Mouse (Mus musculus) limb, embryonic 14.5 days (tissue): ENCODE results near the gene Clhc1. TPM values are rescaled to one million over a fixed set of nuclear protein-coding genes. Genes with fewer than 3 reads are reported as not detected.

ENCODE experiments used
- ATAC-seq: fragments of 200-750 bp; cut with Nextera tagmentation; 2 replicates; pipeline ENCODE4 v1.8.0; 2017; ENCODE audit warnings: low read depth, moderate number of reproducible peaks, moderate TSS enrichment; ENCODE audit not compliant: low FRiP score
- DNase-seq: peaks from one replicate; pipeline ENCODE4 v3.0.0-alpha.2; 2015; ENCODE audit warnings: low spot score
- H3K27ac ChIP-seq: fragments of 300-500 bp; sonication (generic); replicated peaks from 2 replicates; pipeline ENCODE4 v1.5.1; 2014; ENCODE audit warnings: low read depth, mild to moderate bottlenecking, low read length, moderate library complexity, mixed read lengths
- H3K27me3 ChIP-seq: fragments of 300-500 bp; sonication (generic); 2 replicates; pipeline ENCODE4 v1.6.1; 2014; ENCODE audit warnings: low read length, mixed read lengths; ENCODE audit not compliant: control insufficient read depth, insufficient read depth
- H3K36me3 ChIP-seq: fragments of 300-500 bp; sonication (generic); 2 replicates; pipeline ENCODE4 v1.6.1; 2014; ENCODE audit warnings: mild to moderate bottlenecking, low read length, moderate library complexity, mixed read lengths; ENCODE audit not compliant: control insufficient read depth, insufficient read depth
- H3K4me1 ChIP-seq: fragments of 300-500 bp; sonication (generic); 2 replicates; pipeline ENCODE4 v1.6.1; 2014; ENCODE audit warnings: antibody characterized with exemption, low read length, mixed read lengths; ENCODE audit not compliant: control insufficient read depth, insufficient read depth
- H3K4me2 ChIP-seq: fragments of 300-500 bp; sonication (generic); replicated peaks from 2 replicates; pipeline ENCODE4 v1.6.1; 2014; ENCODE audit warnings: low read depth, mild to moderate bottlenecking, low read length, moderate library complexity; ENCODE audit not compliant: severe bottlenecking
- H3K4me3 ChIP-seq: fragments of 300-500 bp; sonication (generic); replicated peaks from 2 replicates; pipeline ENCODE4 v1.5.1; 2014; ENCODE audit warnings: low read length
- H3K9ac ChIP-seq: fragments of 300-500 bp; sonication (generic); 2 replicates; pipeline ENCODE4 v1.6.1; 2014; ENCODE audit warnings: mild to moderate bottlenecking, low read depth, low read length, moderate library complexity; ENCODE audit not compliant: severe bottlenecking
- H3K9me3 ChIP-seq: fragments of 300-500 bp; sonication (generic); 2 replicates; pipeline ENCODE4 v1.6.1; 2016; ENCODE audit warnings: low read length; ENCODE audit not compliant: control insufficient read depth
- POLR2A ChIP-seq: fragments of 200-500 bp; IDR thresholded peaks from 2 replicates; pipeline ENCODE4 v1.8.0; 2012; ENCODE audit warnings: inconsistent platforms, mild to moderate bottlenecking, moderate library complexity, borderline replicate concordance; ENCODE audit not compliant: insufficient read depth, insufficient read length; ENCODE audit errors: extremely low read depth
- WGBS: fragments of 180-500 bp; shearing (Covaris S2); extraction: QIAGEN DNeasy Blood & Tissue Kit; methylation state at CpG from one replicate; pipeline ENCODE4 v1.1.7; 2014; 5-methylcytosine and 5-hydroxymethylcytosine counted together
- polyA plus RNA-seq, 2 experiments: library from polyadenylated mRNA; depleted of rRNA in 1 of 2; stranded (reverse) in 1 of 2; unstranded in 1 of 2; fragments of >200 nt; fragmentation: Nextera tagmentation in 1 of 2; extraction: Ambion mirVana in 1 of 2; gene quantifications; 2 replicates each; pipeline versions ENCODE4 v1.2.1 to v1.2.3; 2012 to 2014

Gene Clhc1
- polyA plus RNA-seq, 2 experiments: 0.22 to 0.25 TPM

DNA sequence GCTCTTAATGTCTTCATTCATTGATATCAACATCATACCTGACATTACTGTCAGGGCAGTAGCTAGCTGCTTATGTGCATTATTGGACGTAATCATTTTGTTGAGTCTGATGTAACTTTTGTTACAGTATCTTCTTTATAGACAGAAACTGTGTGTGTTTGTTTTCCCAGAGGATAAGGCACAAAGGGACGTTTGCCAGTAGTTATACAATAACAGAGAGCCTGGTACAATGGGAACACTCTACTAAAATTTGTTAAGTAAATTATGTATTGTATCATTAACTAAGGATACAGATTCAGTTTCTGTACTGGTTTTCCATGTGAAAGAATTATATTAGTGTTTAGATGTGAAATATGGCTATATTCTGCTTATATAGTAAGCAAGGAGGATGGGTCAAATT, 24.9 kb downstream of the Clhc1 start:
- no peaks in the 10 kb centered on the region for H3K36me3 ChIP-seq
- H3K9ac ChIP-seq: no peak overlapping the region
- 81% methylated on average over 2 of the region's 2 CpGs for WGBS
- TF ChIP-seq POLR2A: no peak
- H3K4me1 ChIP-seq: no peaks in the 10 kb centered on the region
- H3K4me2 ChIP-seq: no peak overlapping the region
- no peak overlapping the region for H3K4me3 ChIP-seq
- ATAC-seq: no peak
- no peaks in the 10 kb centered on the region for H3K27me3 ChIP-seq
- DNase-seq: no peak
- H3K9me3 ChIP-seq: no peaks in the 10 kb centered on the region
- no peak overlapping the region for H3K27ac ChIP-seq

DNA sequence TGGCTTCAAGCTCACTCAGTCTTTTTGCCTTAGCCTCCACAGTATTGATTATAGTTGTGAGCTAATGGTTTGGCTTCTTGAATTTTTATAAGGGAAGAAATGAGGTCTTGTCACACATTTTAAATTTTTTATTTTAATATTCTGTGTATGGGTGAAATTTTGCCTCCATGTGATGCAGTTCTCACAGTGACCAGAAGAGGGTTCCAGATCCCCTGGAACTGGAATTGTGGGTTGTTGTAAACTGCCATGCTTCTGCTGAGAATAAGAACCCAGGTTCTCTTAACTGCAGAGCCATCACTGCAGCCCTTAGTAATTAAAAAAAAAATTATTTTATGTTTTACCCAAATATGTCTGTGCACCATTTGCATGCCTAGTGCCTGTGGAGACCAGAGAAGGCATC, 31.9 kb downstream of the Clhc1 start:
- DNase-seq (no peak), ATAC-seq (no peak)
- H3K36me3 ChIP-seq: no peaks in the 10 kb centered on the region
- no peak overlapping the region for H3K4me3 ChIP-seq
- no peak overlapping the region for H3K9ac ChIP-seq
- no peak for TF ChIP-seq POLR2A
- H3K27ac ChIP-seq: no peak overlapping the region
- H3K27me3 ChIP-seq: no peaks in the 10 kb centered on the region
- no peak overlapping the region for H3K4me2 ChIP-seq
- H3K9me3 ChIP-seq: no peaks in the 10 kb centered on the region
- H3K4me1 ChIP-seq: no peaks in the 10 kb centered on the region

DNA sequence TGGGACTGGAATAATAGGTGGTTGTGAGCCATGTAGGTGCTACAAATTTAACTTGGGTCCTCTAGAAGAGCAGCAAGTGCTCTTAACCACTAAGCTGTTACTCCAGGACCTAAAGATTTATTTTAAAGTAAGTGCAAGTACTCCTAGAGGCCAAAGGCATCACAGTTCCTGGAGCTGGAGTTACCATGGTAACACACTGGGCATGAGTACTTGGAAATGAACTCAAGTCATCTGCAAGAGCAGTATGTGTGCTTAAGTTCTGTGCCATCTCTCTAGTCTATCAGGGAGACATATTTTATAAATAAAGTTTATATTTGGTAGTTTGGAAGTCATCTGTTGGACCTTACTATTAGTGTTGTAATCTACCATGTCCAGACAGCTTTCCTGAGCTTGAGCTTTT, 47.5 kb downstream of the Clhc1 start:
- Histone ChIP-seq H3K27ac (no peak overlapping the region), H3K9ac (no peak overlapping the region), H3K36me3 (no peaks in the 10 kb centered on the region), H3K27me3 (no peaks in the 10 kb centered on the region), H3K4me1 (no peaks in the 10 kb centered on the region), H3K4me2 (no peak overlapping the region), H3K9me3 (no peaks in the 10 kb centered on the region), H3K4me3 (no peak overlapping the region)
- no peak for DNase-seq
- TF ChIP-seq POLR2A: no peak
- ATAC-seq: no peak

DNA sequence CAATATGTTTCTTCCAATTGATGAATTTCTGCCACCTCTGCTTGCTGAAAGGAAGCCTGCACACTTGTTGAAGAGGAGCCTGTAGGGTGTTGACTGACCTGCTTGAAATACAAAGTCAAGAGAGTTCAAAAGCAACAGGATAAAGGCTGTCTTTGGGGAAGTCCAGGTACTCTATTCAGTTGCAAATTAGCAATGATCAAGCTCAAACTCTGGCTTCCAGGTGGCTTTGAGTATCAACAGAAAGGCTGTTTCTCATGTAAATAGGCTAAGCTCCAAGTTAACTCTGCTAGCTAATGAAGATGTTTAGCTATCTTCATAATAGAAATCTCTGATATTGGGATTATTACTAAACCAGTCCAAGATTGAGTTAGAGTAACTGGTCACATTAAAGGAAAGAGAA, 49.4 kb downstream of the Clhc1 start:
- H3K4me2 ChIP-seq: no peak overlapping the region
- no peaks in the 10 kb centered on the region for H3K9me3 ChIP-seq
- TF ChIP-seq POLR2A: no peak
- H3K4me1 ChIP-seq: no peaks in the 10 kb centered on the region
- H3K4me3 ChIP-seq: no peak overlapping the region
- H3K9ac ChIP-seq: no peak overlapping the region
- no peak for ATAC-seq
- H3K27ac ChIP-seq: no peak overlapping the region
- DNase-seq: no peak
- no peaks in the 10 kb centered on the region for H3K36me3 ChIP-seq
- H3K27me3 ChIP-seq: no peaks in the 10 kb centered on the region

DNA sequence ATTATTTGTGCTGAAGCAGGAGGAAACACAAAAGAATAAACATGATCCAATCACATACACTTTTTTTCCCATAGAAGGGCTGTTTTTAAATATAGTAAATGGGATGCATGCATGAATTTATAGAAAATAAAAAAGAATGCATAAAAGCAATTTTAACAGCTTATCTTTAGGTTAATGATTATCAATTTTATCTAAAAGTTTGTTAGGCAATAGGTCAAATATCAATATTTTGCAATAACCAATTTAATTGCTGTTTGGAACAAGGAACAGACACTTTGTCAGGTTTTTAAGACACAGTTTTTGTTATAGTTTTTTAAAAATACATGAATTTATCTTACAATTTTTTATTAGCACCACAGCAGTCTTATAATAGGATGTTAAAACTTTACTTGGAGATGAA, 51.2 kb downstream of the Clhc1 start:
- TF ChIP-seq POLR2A: no peak
- no peaks in the 10 kb centered on the region for H3K36me3 ChIP-seq
- H3K9ac ChIP-seq: no peak overlapping the region
- H3K9me3 ChIP-seq: no peaks in the 10 kb centered on the region
- no peak overlapping the region for H3K4me2 ChIP-seq
- no peak overlapping the region for H3K4me3 ChIP-seq
- no peak for ATAC-seq
- DNase-seq: no peak
- H3K27me3 ChIP-seq: no peaks in the 10 kb centered on the region
- H3K4me1 ChIP-seq: no peaks in the 10 kb centered on the region
- no peak overlapping the region for H3K27ac ChIP-seq

DNA sequence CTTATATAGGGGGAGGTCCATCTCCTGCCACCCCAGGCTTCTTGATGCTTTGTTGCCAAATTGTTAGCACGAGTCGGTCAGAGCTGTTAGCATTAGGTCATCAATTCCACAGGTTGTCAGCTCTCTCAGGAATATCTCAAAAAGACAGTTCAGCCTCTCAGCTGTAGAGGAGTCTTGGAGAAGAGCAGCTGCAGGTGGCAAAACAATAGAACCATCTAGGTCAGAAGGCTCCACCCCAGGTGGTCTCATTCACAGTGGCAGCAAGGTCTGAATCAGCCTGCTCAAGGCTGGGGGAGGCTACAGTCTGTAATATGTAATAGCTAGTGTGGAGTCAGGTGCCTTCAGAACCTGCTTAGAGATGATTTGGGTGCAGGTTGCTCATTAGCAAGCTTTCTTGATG, 55.8 kb downstream of the Clhc1 start:
- Histone ChIP-seq H3K27ac (no peak overlapping the region), H3K9me3 (no peaks in the 10 kb centered on the region), H3K9ac (no peak overlapping the region), H3K36me3 (no peaks in the 10 kb centered on the region), H3K27me3 (no peaks in the 10 kb centered on the region), H3K4me2 (no peak overlapping the region), H3K4me1 (no peaks in the 10 kb centered on the region), H3K4me3 (no peak overlapping the region)
- ATAC-seq: no peak
- 53% methylated on average over 2 of the region's 2 CpGs for WGBS
- DNase-seq: no peak
- no peak for TF ChIP-seq POLR2A
